Mouse (Mus musculus) pancreas, adult 10 weeks (tissue): Measurements from ENCODE around the gene Magea4. TPM values are rescaled to one million over a fixed set of nuclear protein-coding genes. Genes with fewer than 3 reads are reported as not detected.

ENCODE experiments used
- polyA plus RNA-seq: library from polyadenylated mRNA; stranded (reverse); fragments of 350-450 nt; fragmentation: Illumina TruSeq; extraction: RNeasy Lipid Tissue Mini Kit (QIAGEN cat#74804); gene quantifications from one replicate; pipeline ENCODE4 v1.2.3, GENCODE M21; 2015; ENCODE audit warnings: low read depth, low replicate concordance; ENCODE audit not compliant: insufficient read depth

Magea4 gene
- not detected for polyA plus RNA-seq

GRCm38 (mm10) chrX:72221717-72222116 lies at the start of gene Magea4:
Gene Magea4, plus strand, starts transcription at chrX:72222017.

Other genes starting within 250 kb of the Magea4 start
- not detected for gene Fate1, start 249.0 kb upstream of the Magea4 start, polyA plus RNA-seq
- not detected for gene Cnga2, start 230.2 kb upstream of the Magea4 start, polyA plus RNA-seq
- gene Gabre, start 52.8 kb downstream of the Magea4 start, polyA plus RNA-seq, result 1.3 TPM
- gene Magea10, start 164.8 kb downstream of the Magea4 start, polyA plus RNA-seq, result not detected